Mouse (Mus musculus) 416B (cell line): ENCODE measurements around the gene Plcb2.

Experiments used
- DNase-seq: peaks from one replicate; pipeline ENCODE4 v3.0.0; 2011; ENCODE audit warnings: low read depth

The Plcb2 gene

GRCm38 (mm10) chr2:118685088-118685487, 43.1 kb downstream of the Plcb2 start:
- DNase-seq = no peak

- no peak for DNase-seq
These were observed 45.5 kb downstream of the Plcb2 start for GRCm38 (mm10) chr2:118682544-118683260.

GRCm38 (mm10) chr2:118680926-118681325, 47.3 kb downstream of the Plcb2 start:
- DNase-seq = no peak

- no peak for DNase-seq
These were observed 48.7 kb downstream of the Plcb2 start for GRCm38 (mm10) chr2:118679577-118679976.

- no peak for DNase-seq
These were observed 50.4 kb downstream of the Plcb2 start for GRCm38 (mm10) chr2:118677817-118678216.

- DNase-seq = no peak
These were observed 51.1 kb downstream of the Plcb2 start for GRCm38 (mm10) chr2:118676839-118677741.

GRCm38 (mm10) chr2:118674500-118674899, 53.7 kb downstream of the Plcb2 start:
- DNase-seq = no peak

GRCm38 (mm10) chr2:118673686-118674465, 54.4 kb downstream of the Plcb2 start:
- no peak for DNase-seq

- no peak for DNase-seq
These were observed 56.5 kb downstream of the Plcb2 start for GRCm38 (mm10) chr2:118671728-118672127.

- DNase-seq = no peak
These were observed 58.5 kb downstream of the Plcb2 start for GRCm38 (mm10) chr2:118669785-118670184.

- DNase-seq = no peak
These were observed 59.0 kb downstream of the Plcb2 start for GRCm38 (mm10) chr2:118669245-118669644.

GRCm38 (mm10) chr2:118667181-118667580, 61.1 kb downstream of the Plcb2 start:
- no peak for DNase-seq

GRCm38 (mm10) chr2:118665616-118666015, 62.6 kb downstream of the Plcb2 start:
- DNase-seq = no peak

GRCm38 (mm10) chr2:118664975-118665516, 63.2 kb downstream of the Plcb2 start:
- no peak for DNase-seq

GRCm38 (mm10) chr2:118663804-118664766, 64.2 kb downstream of the Plcb2 start:
- no peak for DNase-seq

GRCm38 (mm10) chr2:118662902-118663803, 65.1 kb downstream of the Plcb2 start, which contains the start of gene Pak6:
TSS of gene Pak6 (plus strand) at chr2:118663303.
- DNase-seq = no peak

GRCm38 (mm10) chr2:118661891-118662290, 66.3 kb downstream of the Plcb2 start:
- DNase-seq = no peak

GRCm38 (mm10) chr2:118659998-118660452, 68.2 kb downstream of the Plcb2 start:
- peak; percentile 84 for DNase-seq

- peak; percentile 61 for DNase-seq
These were observed 68.7 kb downstream of the Plcb2 start for GRCm38 (mm10) chr2:118659493-118659892.

GRCm38 (mm10) chr2:118659077-118659476, 69.2 kb downstream of the Plcb2 start:
- peak; percentile 88 for DNase-seq
